Mouse (Mus musculus): ENCODE measurements around the gene B230118H07Rik.
"Not testable (repeated sequence)": the region's sequence is repeated elsewhere in the genome, so short reads cannot be mapped to it uniquely, and the experiment has no call there.

B230118H07Rik gene

DNA sequence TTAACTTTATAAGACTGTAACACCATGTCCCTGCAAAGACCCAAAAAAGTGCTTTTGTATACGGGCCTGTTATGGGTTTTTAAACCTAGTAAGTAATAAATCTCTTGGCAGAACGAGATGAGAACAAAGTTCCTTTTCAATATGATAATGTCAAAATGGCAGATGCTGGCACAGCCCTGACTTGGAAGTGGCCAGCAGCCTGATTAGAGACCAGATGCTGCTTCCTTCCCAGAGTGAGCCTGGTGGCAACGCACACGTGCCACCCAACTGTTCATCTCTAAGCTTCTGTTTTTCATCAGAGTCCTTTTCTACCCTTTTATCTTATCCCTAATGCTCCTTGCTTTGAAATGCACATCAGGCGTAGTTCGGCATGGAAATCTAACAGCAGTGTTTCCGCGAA lies 58.0 kb downstream of the B230118H07Rik start:
- DNase-seq (ENCODE audit: low read depth) = no peak

- no peak for DNase-seq (ENCODE audit: low read depth)
Observed at GRCm38 (mm10) chr2:101581418-101581817, 67.9 kb downstream of the B230118H07Rik start.

DNA sequence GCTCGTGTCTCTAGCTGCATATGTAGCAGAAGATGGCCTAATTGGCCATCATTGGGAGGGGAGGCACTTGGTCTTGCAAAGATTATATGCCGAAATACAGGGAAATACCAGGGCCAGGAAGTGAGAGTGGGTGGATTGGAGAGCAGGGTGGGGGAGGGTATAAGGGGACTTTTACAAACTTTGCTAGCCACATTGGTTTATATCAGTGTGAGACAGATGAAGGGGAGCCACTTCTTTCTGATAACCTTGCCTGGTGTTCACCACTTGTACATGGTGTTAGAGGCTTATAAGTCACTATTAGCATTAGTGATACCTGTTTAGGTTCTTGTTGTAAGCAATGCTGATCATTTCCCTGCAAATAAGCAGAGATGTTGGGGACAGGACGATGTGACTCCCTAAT lies 68.4 kb downstream of the B230118H07Rik start:
- DNase-seq (ENCODE audit: low read depth) = no peak

DNA sequence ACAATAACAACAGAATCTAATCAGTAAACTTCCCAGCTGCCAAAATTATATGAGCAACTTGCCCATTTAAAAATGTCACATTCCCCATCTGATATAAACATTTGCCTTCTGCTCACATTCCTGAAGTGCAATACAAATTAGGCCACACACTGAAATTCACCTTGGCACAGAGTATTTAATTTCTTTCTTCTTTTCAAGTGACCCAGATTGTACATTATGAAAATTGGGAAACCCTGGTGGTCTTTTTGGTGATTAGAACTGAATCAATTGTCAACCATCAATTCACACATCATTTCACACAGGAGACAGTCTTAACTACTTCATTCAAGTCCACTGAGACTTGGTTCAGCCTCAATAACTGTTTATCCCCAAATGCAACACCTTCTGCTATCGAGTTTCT lies 68.9 kb downstream of the B230118H07Rik start:
- no peak for DNase-seq (ENCODE audit: low read depth)

DNA sequence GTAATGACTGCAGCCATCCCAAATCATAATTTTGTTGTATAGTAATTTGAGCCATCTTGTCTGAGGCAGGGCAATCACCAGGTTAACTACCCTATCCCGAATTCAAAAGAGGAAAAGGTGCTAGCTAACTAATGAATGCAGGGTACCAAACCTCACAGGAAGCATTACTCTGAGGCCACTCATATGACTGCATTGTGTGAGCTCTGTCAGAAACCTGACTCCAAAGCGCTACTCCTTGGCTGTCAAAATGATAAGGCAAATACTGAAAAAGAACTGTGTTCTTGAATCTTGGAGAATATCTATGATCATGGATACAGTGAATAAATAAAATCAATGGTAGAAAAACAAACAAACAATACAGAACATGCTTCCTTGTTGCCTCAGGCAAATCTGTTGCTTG lies 69.3 kb downstream of the B230118H07Rik start:
- DNase-seq (ENCODE audit: low read depth) = no peak

DNA sequence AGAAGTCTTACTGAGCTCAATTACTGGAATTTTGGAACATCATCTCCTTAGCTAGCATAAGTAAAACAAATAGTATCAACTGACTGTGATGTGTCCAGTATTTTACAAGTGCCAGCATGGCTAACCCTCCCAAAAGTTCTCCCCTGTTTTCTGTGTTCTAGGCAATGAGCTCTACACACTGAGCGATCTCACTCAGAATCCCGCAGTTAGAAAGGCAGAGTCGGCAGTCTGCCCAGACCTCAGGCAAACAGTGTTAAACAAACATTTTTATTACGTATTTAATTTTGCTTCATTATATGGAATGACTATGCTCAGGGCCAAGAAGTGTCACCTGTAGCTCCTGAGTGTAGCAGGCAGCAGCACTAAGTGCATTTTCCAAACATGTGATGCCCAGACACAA lies 72.1 kb downstream of the B230118H07Rik start:
- no peak for DNase-seq (ENCODE audit: low read depth)

- no peak for DNase-seq (ENCODE audit: low read depth)
Observed at GRCm38 (mm10) chr2:101569230-101569629, 80.1 kb downstream of the B230118H07Rik start.

DNA sequence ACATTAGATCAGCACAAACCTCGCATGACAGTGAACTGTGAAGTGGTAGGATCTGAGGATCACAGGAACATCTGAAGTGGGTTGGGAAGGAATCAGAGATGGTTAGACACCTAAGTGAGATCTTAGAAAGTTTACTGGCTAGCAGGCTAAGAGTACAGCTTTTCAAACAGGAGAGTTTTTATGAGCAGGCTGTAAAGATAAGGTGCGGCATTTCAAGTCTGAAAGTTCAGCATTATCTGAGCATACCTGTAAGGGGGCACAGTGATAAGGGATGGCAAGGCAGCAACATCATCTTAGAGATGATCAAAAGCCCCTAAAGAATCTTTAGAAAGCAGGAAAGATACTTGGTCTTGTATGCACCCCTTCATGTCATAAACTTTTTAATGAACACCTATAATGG lies 81.8 kb downstream of the B230118H07Rik start:
- DNase-seq (ENCODE audit: low read depth) = no peak

DNA sequence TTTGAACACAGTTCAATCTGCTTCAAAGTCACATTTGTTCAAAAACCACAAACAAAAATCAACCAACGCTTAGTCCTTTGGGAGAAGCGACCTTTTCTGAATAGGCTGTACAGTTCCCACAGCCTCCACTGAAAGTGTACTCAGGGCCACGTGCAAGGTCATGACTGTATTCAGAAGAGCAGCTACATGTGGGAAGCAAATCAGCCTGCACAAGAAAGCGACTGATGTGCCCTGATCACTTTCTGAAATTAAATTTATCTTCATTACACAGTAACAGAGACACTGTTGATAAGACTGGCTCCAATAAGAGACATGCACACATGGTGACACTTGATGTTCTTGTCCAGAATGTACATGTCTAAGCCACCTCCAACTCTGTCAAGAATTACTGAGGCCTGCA lies 85.6 kb downstream of the B230118H07Rik start:
- no peak for DNase-seq (ENCODE audit: low read depth)

- no peak for DNase-seq (ENCODE audit: low read depth)
Observed at GRCm38 (mm10) chr2:101563206-101563605, 86.1 kb downstream of the B230118H07Rik start.

GRCm38 (mm10) chr2:101559431-101559830 lies 89.9 kb downstream of the B230118H07Rik start:
- DNase-seq (ENCODE audit: low read depth) = no peak

GRCm38 (mm10) chr2:101555886-101556285 lies 93.4 kb downstream of the B230118H07Rik start:
- no peak for DNase-seq (ENCODE audit: low read depth)

GRCm38 (mm10) chr2:101553851-101554250 lies 95.5 kb downstream of the B230118H07Rik start:
- no peak for DNase-seq (ENCODE audit: low read depth)

DNA sequence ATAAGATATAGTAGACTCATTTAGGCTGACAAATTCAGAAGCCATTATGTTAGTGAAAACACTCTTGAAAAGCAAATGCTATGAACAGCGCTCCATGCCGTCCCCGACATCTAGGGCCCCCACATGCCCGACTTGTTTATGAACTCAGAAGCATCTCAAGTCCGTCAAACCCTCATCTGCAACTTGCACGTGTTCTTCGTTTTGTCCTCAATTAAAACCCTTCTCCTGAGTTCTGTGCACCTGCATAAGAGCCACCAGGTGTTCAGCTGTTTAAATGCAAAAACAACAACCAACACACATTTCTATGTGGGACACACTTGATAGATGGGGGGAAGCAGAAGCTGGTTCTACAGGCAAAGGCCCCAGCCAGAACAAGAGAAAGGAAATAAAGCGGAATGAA lies 97.0 kb downstream of the B230118H07Rik start:
- no peak for DNase-seq (ENCODE audit: low read depth)

DNA sequence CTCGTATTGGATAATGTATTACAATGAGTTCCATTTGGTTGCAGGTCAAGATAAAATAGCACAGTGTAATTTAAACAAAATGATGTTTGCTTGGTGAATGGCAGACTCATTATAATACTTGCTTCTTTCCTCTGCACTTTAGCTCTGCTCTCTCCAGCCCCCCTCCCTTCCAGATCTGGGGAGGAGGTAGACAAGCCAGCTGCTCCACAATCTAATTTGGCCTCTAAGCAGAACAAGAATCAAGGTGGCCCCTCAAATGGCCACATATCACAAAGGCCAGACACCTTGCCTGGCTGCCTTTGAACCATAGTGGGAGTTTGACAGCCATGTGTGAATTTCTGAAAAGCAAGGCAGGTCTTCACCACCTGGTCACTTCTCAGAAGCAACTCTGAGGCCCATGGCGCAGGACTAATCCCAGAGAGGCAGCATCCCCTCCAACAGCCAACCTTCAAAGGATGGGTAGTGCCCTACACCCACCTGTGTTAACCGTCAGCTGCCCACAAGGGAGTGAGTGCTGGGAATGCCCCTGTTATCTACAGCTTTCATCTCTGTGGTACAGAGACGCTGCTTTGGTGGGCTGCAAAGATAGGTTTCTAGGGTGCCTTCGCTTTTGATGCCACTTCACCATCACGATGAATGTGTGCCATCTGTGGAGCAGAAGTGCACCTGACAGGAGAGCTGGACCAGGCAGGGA lies 98.2 kb downstream of the B230118H07Rik start:
- no peak for DNase-seq (ENCODE audit: low read depth)

GRCm38 (mm10) chr2:101550176-101550575 lies 99.2 kb downstream of the B230118H07Rik start:
- no peak for DNase-seq (ENCODE audit: low read depth)

DNA sequence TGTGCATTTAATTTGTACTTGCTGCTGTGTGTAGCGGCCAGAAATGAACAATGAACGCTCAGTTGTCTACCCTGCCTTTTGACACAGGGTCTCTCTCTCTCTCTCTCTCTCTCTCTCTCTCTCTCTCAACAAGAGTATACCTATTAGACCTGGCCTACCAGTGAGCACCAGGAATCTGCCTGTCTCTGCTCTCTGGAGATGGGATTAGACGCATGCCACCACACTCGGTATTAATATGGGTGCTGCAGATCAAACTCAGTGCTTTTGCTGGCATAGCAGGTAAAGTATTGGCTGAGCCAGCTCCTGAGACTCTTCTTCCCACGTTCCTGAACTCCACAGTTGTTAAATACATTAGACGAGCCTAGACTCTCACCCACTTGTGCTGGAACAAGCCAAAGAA lies 100.5 kb downstream of the B230118H07Rik start:
- DNase-seq (ENCODE audit: low read depth) = no peak

DNA sequence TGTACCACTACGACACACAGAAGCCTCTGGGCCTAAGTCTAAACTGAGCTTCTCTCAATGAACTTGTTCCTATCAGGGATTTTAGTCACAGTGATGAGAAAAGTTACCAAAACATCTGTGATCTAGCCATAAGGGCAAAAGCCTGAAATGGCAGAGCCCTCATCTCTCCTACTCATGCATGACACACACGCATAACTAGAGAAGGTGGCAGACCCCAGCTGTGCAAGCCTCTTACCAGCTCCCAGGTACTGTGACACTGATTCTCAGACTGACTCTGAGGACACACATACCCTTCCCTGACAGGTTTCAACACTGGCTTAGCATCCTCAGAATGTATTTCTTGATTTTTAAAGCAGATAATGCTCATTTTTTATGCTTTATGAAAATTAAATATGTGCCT lies 103.7 kb downstream of the B230118H07Rik start:
- no peak for DNase-seq (ENCODE audit: low read depth)

- no peak for DNase-seq (ENCODE audit: low read depth)
Observed at GRCm38 (mm10) chr2:101543704-101544417, 105.5 kb downstream of the B230118H07Rik start.

GRCm38 (mm10) chr2:101536887-101537286 lies 112.4 kb downstream of the B230118H07Rik start:
- DNase-seq (ENCODE audit: low read depth) = not testable (repeated sequence)

GRCm38 (mm10) chr2:101533741-101534140 lies 115.6 kb downstream of the B230118H07Rik start:
- DNase-seq (ENCODE audit: low read depth) = no peak

- DNase-seq (ENCODE audit: low read depth) = peak; percentile 7
Observed at GRCm38 (mm10) chr2:101525503-101526381, 123.6 kb downstream of the B230118H07Rik start.

DNA sequence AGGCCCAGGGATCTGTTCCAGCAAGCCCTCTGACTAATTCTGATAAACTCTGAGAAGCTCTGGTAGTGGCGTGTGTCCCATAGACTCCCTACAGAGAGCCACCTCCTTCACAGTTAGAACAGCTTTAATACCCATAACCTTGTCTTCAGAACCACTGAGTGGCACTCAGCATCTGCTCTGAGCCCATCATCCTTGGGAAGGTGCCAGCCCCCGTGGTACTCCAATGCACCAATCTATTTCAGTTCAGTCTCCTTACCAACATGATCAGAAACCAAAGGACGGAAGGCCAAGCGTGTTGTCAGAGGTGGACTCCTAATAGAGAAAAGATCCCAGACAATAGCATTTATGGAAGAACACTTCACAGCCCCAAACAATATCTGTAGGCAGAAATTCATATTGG lies 124.2 kb downstream of the B230118H07Rik start:
- DNase-seq (ENCODE audit: low read depth) = no peak
